Mouse (Mus musculus) induced T-regulatory cell, adult 2 months (primary cell): ENCODE results near the gene Ptprg.

Experiments used
- DNase-seq: peaks from one replicate; pipeline ENCODE4 v3.0.0-alpha.2; 2012; ENCODE audit warnings: low read depth

The Ptprg gene

GRCm38 (mm10) chr14:12145919-12146318, 592.6 kb downstream of the Ptprg start:
- no peak for DNase-seq

GRCm38 (mm10) chr14:12149529-12149928, 596.2 kb downstream of the Ptprg start:
- no peak for DNase-seq

- peak; percentile 14 for DNase-seq
Measured at GRCm38 (mm10) chr14:12151927-12152326, 598.6 kb downstream of the Ptprg start.

- DNase-seq: no peak
Measured at GRCm38 (mm10) chr14:12152748-12153147, 599.4 kb downstream of the Ptprg start.

- no peak for DNase-seq
Measured at GRCm38 (mm10) chr14:12153599-12153998, 600.3 kb downstream of the Ptprg start.

GRCm38 (mm10) chr14:12161738-12162310, 608.5 kb downstream of the Ptprg start:
- DNase-seq: no peak

GRCm38 (mm10) chr14:12162331-12162854, 609.1 kb downstream of the Ptprg start:
- DNase-seq: no peak

- DNase-seq: no peak
Measured at GRCm38 (mm10) chr14:12163196-12163595, 609.9 kb downstream of the Ptprg start.

- DNase-seq: no peak
Measured at GRCm38 (mm10) chr14:12167215-12167614, 613.9 kb downstream of the Ptprg start.

GRCm38 (mm10) chr14:12167651-12168050, 614.3 kb downstream of the Ptprg start:
- DNase-seq: no peak

GRCm38 (mm10) chr14:12177436-12177835, 624.1 kb downstream of the Ptprg start:
- DNase-seq: no peak

- DNase-seq: no peak
Measured at GRCm38 (mm10) chr14:12178645-12179044, 625.3 kb downstream of the Ptprg start.

- no peak for DNase-seq
Measured at GRCm38 (mm10) chr14:12180116-12180515, 626.8 kb downstream of the Ptprg start.

GRCm38 (mm10) chr14:12185040-12185439, 631.7 kb downstream of the Ptprg start:
- no peak for DNase-seq

- DNase-seq: no peak
Measured at GRCm38 (mm10) chr14:12188352-12188751, 635.0 kb downstream of the Ptprg start.

GRCm38 (mm10) chr14:12189266-12189665, 635.9 kb downstream of the Ptprg start:
- DNase-seq: no peak

- no peak for DNase-seq
Measured at GRCm38 (mm10) chr14:12189717-12190600, 636.6 kb downstream of the Ptprg start.

- no peak for DNase-seq
Measured at GRCm38 (mm10) chr14:12191076-12191475, 637.7 kb downstream of the Ptprg start.

- no peak for DNase-seq
Measured at GRCm38 (mm10) chr14:12198735-12199134, 645.4 kb downstream of the Ptprg start.

GRCm38 (mm10) chr14:12199956-12200950, 646.9 kb downstream of the Ptprg start:
- DNase-seq: no peak

- DNase-seq: no peak
Measured at GRCm38 (mm10) chr14:12202214-12202613, 648.9 kb downstream of the Ptprg start.

- no peak for DNase-seq
Measured at GRCm38 (mm10) chr14:12203081-12203480, 649.7 kb downstream of the Ptprg start.
